Mouse (Mus musculus) lung, postnatal 0 days (tissue): Measurements from ENCODE around the gene Tekt1.

Experiments
- CTCF ChIP-seq: IDR thresholded peaks from 2 replicates; pipeline ENCODE4 v1.5.1; 2016; ENCODE audit warnings: antibody characterized with exemption, mild to moderate bottlenecking
- EP300 ChIP-seq: IDR thresholded peaks from 2 replicates; pipeline ENCODE4 v1.6.1; 2016; ENCODE audit warnings: antibody characterized with exemption, mild to moderate bottlenecking, control low read depth

DNA sequence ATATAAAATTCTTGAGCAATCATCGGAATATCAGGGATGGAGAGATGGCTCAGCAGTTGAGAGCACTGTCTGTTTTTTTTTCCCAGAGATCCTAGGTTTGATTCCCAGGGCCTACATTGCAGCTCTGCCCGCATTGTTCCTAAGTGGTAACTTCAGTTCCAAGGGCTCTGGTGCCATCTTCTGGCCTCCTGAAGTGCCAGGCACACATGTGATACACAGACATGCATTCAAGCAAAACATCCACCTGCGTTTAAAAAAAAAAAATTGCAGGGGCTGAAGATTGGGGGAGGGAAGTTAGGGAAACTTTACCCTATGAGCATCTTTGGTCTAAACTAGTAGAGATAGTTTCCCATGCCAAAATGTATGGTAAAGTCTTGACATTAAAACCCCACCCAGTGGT, 37.8 kb downstream of the Tekt1 start:
- peak; percentile 55 for TF ChIP-seq CTCF
- no peak for TF ChIP-seq EP300
